Mouse (Mus musculus): ENCODE data around the gene Sap18. TPM values are rescaled to one million over a fixed set of nuclear protein-coding genes. Genes with fewer than 3 reads are reported as not detected.
"Not testable (repeated sequence)": the region's sequence is repeated elsewhere in the genome, so short reads cannot be mapped to it uniquely, and the experiment has no call there.

The Sap18 gene
- polyA plus RNA-seq, 2 experiments, result 39.6 to 45.6 TPM

DNA sequence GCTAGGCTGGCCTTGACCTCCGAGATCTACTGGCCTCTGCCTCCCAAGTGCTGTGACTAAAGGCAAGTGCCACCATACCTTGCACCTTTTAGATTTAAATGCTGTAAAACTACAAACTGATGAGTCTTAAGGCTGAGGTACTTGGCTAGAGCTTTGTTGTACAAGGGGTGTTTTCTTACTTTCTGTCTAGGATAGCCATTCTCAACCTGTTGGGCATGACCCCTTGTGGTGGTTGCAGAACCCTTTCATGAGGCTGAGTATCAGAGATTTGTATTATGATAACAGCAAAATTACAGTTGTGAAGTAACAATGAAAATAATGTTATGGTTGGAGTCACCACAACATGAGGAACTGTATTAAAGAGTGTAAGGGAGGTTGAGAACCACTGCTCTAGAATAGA, 29.3 kb downstream of the Sap18 start:
- Histone ChIP-seq H3K36me3 (ENCODE audit: control insufficient read depth, insufficient read depth, low read length) (peaks cover 14% of the 10 kb centered on the region), H3K9ac (ENCODE audit: low read depth, low read length, severe bottlenecking) (peak overlapping the region; percentile 91), H3K4me1 (ENCODE audit: control insufficient read depth, insufficient read depth, low read length) (peaks cover 16% of the 10 kb centered on the region), H3K4me2 (replicated peaks; ENCODE audit: low read depth, low read length, severe bottlenecking) (peak overlapping the region; percentile 76), H3K9me3 (ENCODE audit: control insufficient read depth, low read length) (no peaks in the 10 kb centered on the region), H3K27ac (replicated peaks; ENCODE audit: low read depth, low read length) (no peak overlapping the region), H3K4me3 (replicated peaks; ENCODE audit: low read length) (peak overlapping the region; percentile 82), H3K27me3 (ENCODE audit: control insufficient read depth, insufficient read depth, low read length) (no peaks in the 10 kb centered on the region)
- 71% methylated on average over 1 of the region's 1 CpGs for WGBS
- ATAC-seq (ENCODE audit: low FRiP score, low read depth) (no peak), DNase-seq (ENCODE audit: low spot score) (no peak)
- no peak for TF ChIP-seq POLR2A (IDR thresholded peaks at IDR 0.05; ENCODE audit: borderline replicate concordance, extremely low read depth, insufficient read depth, insufficient read length)

DNA sequence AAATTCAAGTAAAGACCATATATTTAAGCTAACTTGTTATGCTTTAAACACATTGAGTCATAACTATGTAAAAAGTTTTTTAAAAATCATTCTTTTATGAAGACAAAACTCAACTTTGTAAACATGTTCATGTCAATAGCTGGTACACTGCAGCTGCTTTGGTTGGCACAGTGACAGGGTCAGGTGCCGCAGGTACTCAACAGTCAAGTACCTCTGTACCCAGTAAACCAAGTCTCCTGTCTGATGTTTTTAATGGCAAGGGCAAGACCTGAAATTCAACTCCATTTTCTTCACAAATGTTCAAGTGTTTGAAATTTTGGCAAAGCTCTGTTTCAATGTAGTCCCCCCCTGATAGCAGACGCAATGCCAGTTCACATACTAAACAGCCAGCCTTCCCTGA, 35.5 kb downstream of the Sap18 start:
- no peak overlapping the region for H3K4me2 ChIP-seq (replicated peaks; ENCODE audit: low read depth, low read length, severe bottlenecking)
- no peak overlapping the region for H3K27ac ChIP-seq (replicated peaks; ENCODE audit: low read depth, low read length)
- DNase-seq (ENCODE audit: low spot score) (no peak), ATAC-seq (ENCODE audit: low FRiP score, low read depth) (no peak)
- WGBS, result 93% methylated on average over 2 of the region's 2 CpGs
- H3K4me1 ChIP-seq (ENCODE audit: control insufficient read depth, insufficient read depth, low read length), result no peaks in the 10 kb centered on the region
- peaks cover 38% of the 10 kb centered on the region for H3K36me3 ChIP-seq (ENCODE audit: control insufficient read depth, insufficient read depth, low read length)
- no peak overlapping the region for H3K9ac ChIP-seq (ENCODE audit: low read depth, low read length, severe bottlenecking)
- H3K27me3 ChIP-seq (ENCODE audit: control insufficient read depth, insufficient read depth, low read length), result no peaks in the 10 kb centered on the region
- no peaks in the 10 kb centered on the region for H3K9me3 ChIP-seq (ENCODE audit: control insufficient read depth, low read length)
- no peak for TF ChIP-seq POLR2A (IDR thresholded peaks at IDR 0.05; ENCODE audit: borderline replicate concordance, extremely low read depth, insufficient read depth, insufficient read length)
- H3K4me3 ChIP-seq (replicated peaks; ENCODE audit: low read length), result no peak overlapping the region

DNA sequence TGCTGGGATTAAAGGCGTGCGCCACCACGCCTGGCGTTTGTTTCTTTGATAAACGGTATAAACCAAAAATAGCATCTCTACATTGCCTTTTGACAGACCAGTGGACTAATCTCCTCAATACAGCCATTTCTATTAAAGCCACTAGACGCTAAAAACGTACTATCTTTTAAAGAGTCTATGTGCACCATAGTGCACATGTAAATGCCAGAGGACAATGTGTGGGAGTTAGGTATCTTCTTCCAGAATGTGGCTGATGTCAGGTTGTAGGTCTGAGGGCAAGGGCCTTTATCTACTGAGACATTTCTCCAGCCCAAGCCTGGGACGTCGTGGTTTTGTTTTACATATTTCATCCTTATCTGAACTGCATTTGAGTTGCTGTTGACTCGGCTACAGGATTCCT, 37.2 kb downstream of the Sap18 start:
- Histone ChIP-seq H3K4me1 (ENCODE audit: control insufficient read depth, insufficient read depth, low read length) (no peaks in the 10 kb centered on the region), H3K9me3 (ENCODE audit: control insufficient read depth, low read length) (no peaks in the 10 kb centered on the region), H3K27ac (replicated peaks; ENCODE audit: low read depth, low read length) (no peak overlapping the region), H3K4me3 (replicated peaks; ENCODE audit: low read length) (no peak overlapping the region), H3K9ac (ENCODE audit: low read depth, low read length, severe bottlenecking) (no peak overlapping the region), H3K4me2 (replicated peaks; ENCODE audit: low read depth, low read length, severe bottlenecking) (no peak overlapping the region), H3K36me3 (ENCODE audit: control insufficient read depth, insufficient read depth, low read length) (peaks cover 46% of the 10 kb centered on the region), H3K27me3 (ENCODE audit: control insufficient read depth, insufficient read depth, low read length) (no peaks in the 10 kb centered on the region)
- no peak for TF ChIP-seq POLR2A (IDR thresholded peaks at IDR 0.05; ENCODE audit: borderline replicate concordance, extremely low read depth, insufficient read depth, insufficient read length)
- 94% methylated on average over 10 of the region's 10 CpGs for WGBS
- ATAC-seq (ENCODE audit: low FRiP score, low read depth), result no peak
- no peak for DNase-seq (ENCODE audit: low spot score)

DNA sequence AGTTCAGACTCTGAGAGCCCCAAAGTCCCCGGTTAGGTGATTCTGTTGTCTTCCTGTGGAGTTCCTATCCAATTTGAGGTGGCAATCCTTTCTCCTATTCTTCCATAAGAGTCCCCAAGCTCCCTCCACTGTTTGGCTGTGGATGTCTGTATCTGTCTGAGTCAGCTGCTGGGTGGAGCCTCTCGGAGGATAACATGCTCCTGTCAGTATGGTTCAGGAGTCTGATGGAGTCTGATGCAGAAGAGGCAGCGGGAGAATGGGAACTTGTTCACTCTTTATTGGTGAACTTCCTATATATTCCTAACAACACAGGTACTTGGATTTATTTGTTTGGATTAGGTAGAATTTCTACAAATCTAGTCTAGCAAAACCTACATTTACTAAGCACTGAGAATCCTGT, 46.6 kb downstream of the Sap18 start:
- WGBS, result 89% methylated on average over 3 of the region's 3 CpGs
- Histone ChIP-seq H3K27me3 (ENCODE audit: control insufficient read depth, insufficient read depth, low read length) (no peaks in the 10 kb centered on the region), H3K4me2 (replicated peaks; ENCODE audit: low read depth, low read length, severe bottlenecking) (no peak overlapping the region), H3K4me1 (ENCODE audit: control insufficient read depth, insufficient read depth, low read length) (no peaks in the 10 kb centered on the region), H3K9me3 (ENCODE audit: control insufficient read depth, low read length) (no peaks in the 10 kb centered on the region), H3K4me3 (replicated peaks; ENCODE audit: low read length) (no peak overlapping the region), H3K9ac (ENCODE audit: low read depth, low read length, severe bottlenecking) (no peak overlapping the region), H3K36me3 (ENCODE audit: control insufficient read depth, insufficient read depth, low read length) (peaks cover 55% of the 10 kb centered on the region), H3K27ac (replicated peaks; ENCODE audit: low read depth, low read length) (no peak overlapping the region)
- ATAC-seq (ENCODE audit: low FRiP score, low read depth) (no peak), DNase-seq (ENCODE audit: low spot score) (no peak)
- TF ChIP-seq POLR2A (IDR thresholded peaks at IDR 0.05; ENCODE audit: borderline replicate concordance, extremely low read depth, insufficient read depth, insufficient read length), result no peak

DNA sequence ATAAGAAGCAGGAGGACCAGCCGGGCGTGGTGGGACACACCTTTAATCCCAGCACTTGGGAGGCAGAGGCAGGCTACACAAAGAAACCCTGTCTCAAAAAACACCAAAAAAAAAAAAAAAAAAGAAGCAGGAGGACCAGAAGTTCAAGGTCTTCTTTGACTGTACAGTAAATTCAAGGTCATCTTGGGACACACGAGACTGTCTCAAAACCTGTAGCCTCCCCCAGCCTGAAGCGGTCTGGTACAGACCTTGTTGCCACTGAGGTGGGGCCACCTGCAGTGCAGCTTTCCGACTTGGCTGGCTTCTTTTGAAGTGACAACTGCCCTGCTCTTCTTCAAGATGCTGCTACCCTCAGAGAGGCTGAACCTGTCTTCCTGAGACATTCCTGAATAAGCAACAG, 50.1 kb downstream of the Sap18 start:
- peaks cover 50% of the 10 kb centered on the region for H3K36me3 ChIP-seq (ENCODE audit: control insufficient read depth, insufficient read depth, low read length)
- H3K4me3 ChIP-seq (replicated peaks; ENCODE audit: low read length); H3K27ac ChIP-seq (replicated peaks; ENCODE audit: low read depth, low read length); ATAC-seq (ENCODE audit: low FRiP score, low read depth); H3K9ac ChIP-seq (ENCODE audit: low read depth, low read length, severe bottlenecking); H3K4me1 ChIP-seq (ENCODE audit: control insufficient read depth, insufficient read depth, low read length); H3K9me3 ChIP-seq (ENCODE audit: control insufficient read depth, low read length); H3K4me2 ChIP-seq (replicated peaks; ENCODE audit: low read depth, low read length, severe bottlenecking); H3K27me3 ChIP-seq (ENCODE audit: control insufficient read depth, insufficient read depth, low read length); DNase-seq (ENCODE audit: low spot score): not testable (repeated sequence)
- WGBS, result 81% methylated on average over 5 of the region's 5 CpGs

DNA sequence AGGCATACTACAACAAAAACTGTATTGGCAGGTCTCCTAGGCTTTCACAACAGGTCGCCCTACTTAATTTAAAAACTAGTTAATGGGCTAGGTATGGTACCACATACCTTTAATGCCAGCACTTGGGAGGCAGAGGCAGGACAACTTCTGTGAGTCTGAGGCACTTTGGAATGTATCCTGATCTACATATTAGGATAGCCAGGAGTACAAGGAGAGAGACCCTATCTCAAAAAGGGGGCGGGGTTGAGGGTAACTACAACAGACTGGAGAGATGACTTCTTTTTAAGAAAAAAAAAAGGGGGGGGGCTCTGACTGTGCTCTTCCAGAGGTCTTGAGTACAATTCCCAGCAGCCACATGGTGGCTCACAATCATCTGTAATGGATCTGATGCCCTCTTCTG, 50.7 kb downstream of the Sap18 start:
- Histone ChIP-seq H3K27ac (replicated peaks; ENCODE audit: low read depth, low read length) (no peak overlapping the region), H3K4me3 (replicated peaks; ENCODE audit: low read length) (no peak overlapping the region), H3K4me1 (ENCODE audit: control insufficient read depth, insufficient read depth, low read length) (no peaks in the 10 kb centered on the region), H3K9ac (ENCODE audit: low read depth, low read length, severe bottlenecking) (no peak overlapping the region), H3K27me3 (ENCODE audit: control insufficient read depth, insufficient read depth, low read length) (no peaks in the 10 kb centered on the region), H3K36me3 (ENCODE audit: control insufficient read depth, insufficient read depth, low read length) (peaks cover 53% of the 10 kb centered on the region), H3K9me3 (ENCODE audit: control insufficient read depth, low read length) (no peaks in the 10 kb centered on the region), H3K4me2 (replicated peaks; ENCODE audit: low read depth, low read length, severe bottlenecking) (no peak overlapping the region)
- no peak for DNase-seq (ENCODE audit: low spot score)
- no peak for ATAC-seq (ENCODE audit: low FRiP score, low read depth)
- WGBS, result 95% methylated on average over 2 of the region's 2 CpGs
- no peak for TF ChIP-seq POLR2A (IDR thresholded peaks at IDR 0.05; ENCODE audit: borderline replicate concordance, extremely low read depth, insufficient read depth, insufficient read length)

All from limb, embryonic 14.5 days (tissue).